In the genomic region with DNA sequence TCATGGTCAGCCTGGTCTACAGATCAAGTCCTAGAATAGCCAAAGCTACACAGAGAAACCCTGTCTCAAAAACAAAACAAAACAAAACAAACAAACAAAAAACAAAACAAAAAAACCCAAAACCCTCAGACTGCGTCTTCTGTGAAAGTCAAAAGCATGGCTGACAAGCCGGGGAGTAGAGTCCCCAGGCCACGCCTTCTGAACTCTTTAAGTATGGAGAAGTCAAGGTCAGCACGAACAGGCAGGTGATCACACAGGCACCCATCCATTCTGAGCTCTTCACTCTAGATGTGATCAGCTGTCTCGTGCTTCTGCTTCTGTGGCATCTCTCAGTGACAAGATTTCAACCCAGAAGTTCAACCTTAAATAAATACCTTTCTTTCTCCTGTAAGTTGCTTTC, we compare ENCODE assay signal across 20 mouse cellular contexts. TPM values are rescaled to one million over a fixed set of nuclear protein-coding genes. Genes with fewer than 3 reads are reported as not detected.
A peak's percentile ranks its signal among the peaks of the same experiment; 100 is the strongest.
DNase-seq lines count a peak whose midpoint lies in the region; ATAC-seq lines count a peak whose summit lies in the region.
"Had no signal": no experiment of that assay in that cellular context is flagged by ENCODE, and none has a peak within 500 bp of the region (broad histone marks: within the 10 kb centered on the region; RNA-seq: fewer than 3 reads in every experiment).

No protein-coding gene starts in this region.

- intact Hi-C loops in heart, postnatal 14 days (cut with DNase I), result no loop called here

- DNase-seq in heart, adult 11 months, result peak; percentile 29
- DNase-seq in heart, postnatal 14 days, result no peak
- DNase-seq in ES-CJ7 (ENCODE audit: low read depth, low spot score) (peak; percentile 47), ZHBTc4 (ENCODE audit: low read depth, low spot score) (peak; percentile 59)
- DNase-seq in layer of hippocampus, adult 8-10 months (ENCODE audit: low spot score in 2 of 2), result no peak
- DNase-seq: adrenal gland, adult 2 months; adrenal gland, postnatal 10 days; adrenal gland, postnatal 25 days; B cell, adult 2 months; cerebellum, adult 11 months; cerebellum, adult 18-20 months; cerebellum, adult 8-10 months; cerebellum, adult 9-11 months; cerebellum, postnatal 14 days; cerebellum, postnatal 36 days; embryo, embryonic 11 days; forebrain, postnatal 0 days had no signal

- no peak for ATAC-seq in megakaryocyte progenitor cell, adult 5-6 weeks (replicated peaks; ENCODE audit: poor library complexity)
- ATAC-seq: CD4-positive, CD25-positive, alpha-beta regulatory T cell, adult 4 months; forebrain, embryonic 15.5 days; forebrain, postnatal 0 days had no signal

RNA-seq across cellular contexts. Expression of a gene that starts 35.9 kb away (rescaled TPM):
- 1 to 10 TPM; 5.6 to 9.0 TPM for total RNA-seq in heart, postnatal 14 days (2021)
- under 1 TPM; 0.51 to 0.89 (median 0.78) TPM for total RNA-seq in layer of hippocampus, adult 8-10 months (2022)
- 0.22 and 0.54 TPM in 2 replicates for total RNA-seq in megakaryocyte progenitor cell, adult 5-6 weeks (2015)
- 0.10 and 0.12 TPM in 2 replicates for total RNA-seq in megakaryocyte progenitor cell, adult 5-6 weeks (2017)

Comparison
In these comparisons a context has a peak if more than half of its experiments do, and no peak if none do; other contexts are left out.
1. DNase-seq: peak in heart, adult 11 months (single experiment), ES-CJ7 (single experiment) and ZHBTc4 (single experiment); none in heart, postnatal 14 days (0 of 2) and layer of hippocampus, adult 8-10 months (0 of 2).